Mouse (Mus musculus) G1E (cell line): ENCODE results near the gene Fkbp11.

Experiments used
- CTCF ChIP-seq: IDR thresholded peaks from 2 replicates; pipeline ENCODE4 v1.5.1; 2012; ENCODE audit warnings: low read depth, low read length, inconsistent platforms, mixed read lengths
- GATA1 ChIP-seq: IDR thresholded peaks from 2 replicates; pipeline ENCODE4 v1.6.1; 2012; ENCODE audit warnings: borderline replicate concordance, low read length, inconsistent platforms, mixed read lengths
- TAL1 ChIP-seq: conservative IDR thresholded peaks from 2 replicates; pipeline ENCODE4 v1.6.1; 2012; ENCODE audit warnings: low read depth, low read length, inconsistent platforms, mixed read lengths

- no peak for TF ChIP-seq CTCF
- no peak for TF ChIP-seq GATA1
- no peak for TF ChIP-seq TAL1
Measured at GRCm38 (mm10) chr15:98707766-98708372, 20.1 kb downstream of the Fkbp11 start, which contains the start of gene Ccdc65.
